Mouse (Mus musculus): ENCODE data around the gene Cntn3.

GRCm38 (mm10) chr6:102485509-102485908, 87.4 kb downstream of the Cntn3 start:
- TF ChIP-seq CTCF (IDR thresholded peaks at IDR 0.05; ENCODE audit: extremely low read depth, insufficient read depth, low read length) (no peak), POLR2A (IDR thresholded peaks at IDR 0.05; ENCODE audit: extremely low read depth, insufficient read depth, low read length) (no peak)
